Mouse (Mus musculus) limb, embryonic 10.5 days (tissue): ENCODE measurements around the gene Nck1. TPM values are rescaled to one million over a fixed set of nuclear protein-coding genes. Genes with fewer than 3 reads are reported as not detected.
A peak's percentile ranks its signal among the peaks of the same experiment; 100 is the strongest.

Experiments
- DNase-seq: peaks from one replicate; pipeline ENCODE4 v3.0.0-alpha.2; 2017; ENCODE audit warnings: low spot score
- H3K27ac ChIP-seq: fragments of 300-500 bp; sonication (generic); 2 replicates; pipeline ENCODE4 v1.5.1; 2016; ENCODE audit warnings: mild to moderate bottlenecking
- H3K27me3 ChIP-seq: fragments of 300-500 bp; sonication (generic); 2 replicates; pipeline ENCODE4 v1.6.1; 2016; ENCODE audit warnings: low read depth, mild to moderate bottlenecking; ENCODE audit not compliant: poor library complexity, severe bottlenecking
- H3K36me3 ChIP-seq: fragments of 300-500 bp; sonication (generic); 2 replicates; pipeline ENCODE4 v1.6.1; 2016; ENCODE audit warnings: mild to moderate bottlenecking, moderate library complexity
- H3K4me1 ChIP-seq: fragments of 300-500 bp; sonication (generic); 2 replicates; pipeline ENCODE4 v1.6.1; 2016
- H3K4me3 ChIP-seq: fragments of 300-500 bp; sonication (generic); 2 replicates; pipeline ENCODE4 v1.5.1; 2016; ENCODE audit warnings: mild to moderate bottlenecking, moderate library complexity
- H3K9me3 ChIP-seq: fragments of 300-500 bp; sonication (generic); replicated peaks from 2 replicates; pipeline ENCODE4 v1.6.1; 2016; ENCODE audit warnings: mild to moderate bottlenecking
- WGBS: fragments of 180-500 bp; shearing (Covaris S2); methylation state at CpG from one replicate; pipeline ENCODE4 v1.1.7; 2016; 5-methylcytosine and 5-hydroxymethylcytosine counted together
- polyA plus RNA-seq: library from polyadenylated mRNA; unstranded; fragments of >200 nt; fragmentation: Nextera tagmentation; extraction: Ambion mirVana; gene quantifications from 2 replicates; pipeline ENCODE4 v1.2.1, GENCODE M21; 2016

The Nck1 gene
- polyA plus RNA-seq, 1 experiment from 2014 or later = 66.3 TPM

- DNase-seq = no peak
- Histone ChIP-seq H3K4me1 (no peaks in the 10 kb centered on the region), H3K4me3 (no peak overlapping the region), H3K27ac (no peak overlapping the region), H3K36me3 (no peaks in the 10 kb centered on the region), H3K9me3 (no peaks in the 10 kb centered on the region), H3K27me3 (no peaks in the 10 kb centered on the region)
- 88% methylated on average over 10 of the region's 10 CpGs for WGBS
These were observed 14.4 kb upstream of the Nck1 start for GRCm38 (mm10) chr9:100560251-100560890.

GRCm38 (mm10) chr9:100558991-100559390, 13.1 kb upstream of the Nck1 start:
- no peak overlapping the region for H3K4me3 ChIP-seq
- no peaks in the 10 kb centered on the region for H3K4me1 ChIP-seq
- H3K27me3 ChIP-seq = no peaks in the 10 kb centered on the region
- no peaks in the 10 kb centered on the region for H3K9me3 ChIP-seq
- H3K27ac ChIP-seq = no peak overlapping the region
- DNase-seq = no peak
- no peaks in the 10 kb centered on the region for H3K36me3 ChIP-seq

- Histone ChIP-seq H3K27me3 (no peaks in the 10 kb centered on the region), H3K27ac (no peak overlapping the region), H3K4me3 (no peak overlapping the region), H3K36me3 (no peaks in the 10 kb centered on the region), H3K9me3 (no peaks in the 10 kb centered on the region), H3K4me1 (no peaks in the 10 kb centered on the region)
- no peak for DNase-seq
- WGBS = 79% methylated on average over 4 of the region's 4 CpGs
These were observed 12.2 kb upstream of the Nck1 start for GRCm38 (mm10) chr9:100558023-100558573.

GRCm38 (mm10) chr9:100555686-100556085, 9.8 kb upstream of the Nck1 start:
- Histone ChIP-seq H3K36me3 (no peaks in the 10 kb centered on the region), H3K9me3 (no peaks in the 10 kb centered on the region), H3K27me3 (no peaks in the 10 kb centered on the region), H3K4me3 (no peak overlapping the region), H3K4me1 (no peaks in the 10 kb centered on the region), H3K27ac (no peak overlapping the region)
- WGBS = 84% methylated on average over 5 of the region's 5 CpGs
- no peak for DNase-seq

GRCm38 (mm10) chr9:100548313-100548712, 2.4 kb upstream of the Nck1 start:
- no peak for DNase-seq
- WGBS = 86% methylated on average over 2 of the region's 2 CpGs
- H3K4me1 ChIP-seq = peaks cover 19% of the 10 kb centered on the region
- H3K9me3 ChIP-seq = no peaks in the 10 kb centered on the region; the same call in 1 of the 2 replicates
- no peak overlapping the region for H3K27ac ChIP-seq
- H3K27me3 ChIP-seq = no peaks in the 10 kb centered on the region
- peaks cover 7% of the 10 kb centered on the region for H3K36me3 ChIP-seq
- no peak overlapping the region for H3K4me3 ChIP-seq

GRCm38 (mm10) chr9:100546594-100546910, 618 bp upstream of the Nck1 start:
- Histone ChIP-seq H3K27me3 (no peaks in the 10 kb centered on the region), H3K4me1 (peaks cover 19% of the 10 kb centered on the region), H3K36me3 (peaks cover 7% of the 10 kb centered on the region), H3K9me3 (no peaks in the 10 kb centered on the region; the same call in 1 of the 2 replicates), H3K4me3 (peak overlapping the region; percentile 96), H3K27ac (peak overlapping the region; percentile 98)
- no peak for DNase-seq
- WGBS = 14% methylated on average over 9 of the region's 9 CpGs

- DNase-seq = peak; percentile 82
These were observed 803 bp downstream of the Nck1 start for GRCm38 (mm10) chr9:100544948-100545714.

GRCm38 (mm10) chr9:100535618-100536262, 10.2 kb downstream of the Nck1 start:
- no peaks in the 10 kb centered on the region for H3K9me3 ChIP-seq
- H3K4me1 ChIP-seq = no peaks in the 10 kb centered on the region
- DNase-seq = no peak
- H3K27me3 ChIP-seq = no peaks in the 10 kb centered on the region
- H3K4me3 ChIP-seq = no peak overlapping the region
- peaks cover 3% of the 10 kb centered on the region; the same call in 1 of the 2 replicates for H3K36me3 ChIP-seq
- H3K27ac ChIP-seq = no peak overlapping the region
- 90% methylated on average over 2 of the region's 2 CpGs for WGBS

More at GRCm38 (mm10) chr9:100544948-100545714, 803 bp downstream of the Nck1 start:
- Histone ChIP-seq H3K27ac (peak overlapping the region; percentile 98), H3K27me3 (no peaks in the 10 kb centered on the region), H3K4me3 (peak overlapping the region; percentile 96), H3K9me3 (no peaks in the 10 kb centered on the region; the same call in 1 of the 2 replicates), H3K36me3 (peaks cover 10% of the 10 kb centered on the region), H3K4me1 (peaks cover 19% of the 10 kb centered on the region)
- 2% methylated on average over 38 of the region's 38 CpGs for WGBS

- DNase-seq = no peak
- no peak overlapping the region for H3K4me3 ChIP-seq
- H3K27me3 ChIP-seq = no peaks in the 10 kb centered on the region
- no peaks in the 10 kb centered on the region for H3K4me1 ChIP-seq
- H3K27ac ChIP-seq = no peak overlapping the region
- no peaks in the 10 kb centered on the region for H3K9me3 ChIP-seq
- WGBS = 96% methylated on average over 3 of the region's 3 CpGs
- no peaks in the 10 kb centered on the region for H3K36me3 ChIP-seq
These were observed 11.2 kb downstream of the Nck1 start for GRCm38 (mm10) chr9:100534686-100535085.

- Histone ChIP-seq H3K27me3 (no peaks in the 10 kb centered on the region), H3K27ac (no peak overlapping the region), H3K36me3 (peaks cover 10% of the 10 kb centered on the region), H3K4me3 (no peak overlapping the region), H3K4me1 (no peaks in the 10 kb centered on the region), H3K9me3 (0 out of 2 replicates have a peak, but pooled peaks cover 3% of the 10 kb centered on the region)
- 89% methylated on average over 3 of the region's 3 CpGs for WGBS
- DNase-seq = no peak
These were observed 13.0 kb downstream of the Nck1 start for GRCm38 (mm10) chr9:100532847-100533505.

- Histone ChIP-seq H3K9me3 (0 out of 2 replicates have a peak, but pooled peaks cover 3% of the 10 kb centered on the region), H3K27me3 (no peaks in the 10 kb centered on the region), H3K27ac (no peak overlapping the region), H3K4me1 (no peaks in the 10 kb centered on the region), H3K36me3 (peaks cover 10% of the 10 kb centered on the region), H3K4me3 (no peak overlapping the region)
- 78% methylated on average over 1 of the region's 1 CpGs for WGBS
- no peak for DNase-seq
These were observed 14.6 kb downstream of the Nck1 start for GRCm38 (mm10) chr9:100531296-100531695.

GRCm38 (mm10) chr9:100525225-100525624, 20.7 kb downstream of the Nck1 start:
- Histone ChIP-seq H3K4me3 (no peak overlapping the region), H3K4me1 (no peaks in the 10 kb centered on the region), H3K27me3 (no peaks in the 10 kb centered on the region), H3K9me3 (0 out of 2 replicates have a peak, but pooled peaks cover 3% of the 10 kb centered on the region), H3K27ac (no peak overlapping the region), H3K36me3 (peaks cover 10% of the 10 kb centered on the region)
- DNase-seq = no peak
- 90% methylated on average over 2 of the region's 2 CpGs for WGBS
